Mouse (Mus musculus): ENCODE measurements around the gene Tmem208.

GRCm38 (mm10) chr8:105308428-105308827, 17.7 kb upstream of the Tmem208 start:
- no peak for TF ChIP-seq POLR2A (IDR thresholded peaks at IDR 0.05; ENCODE audit: control insufficient read depth in 1 of 2, insufficient read depth in 1 of 2, low read depth in 1 of 2, low read length in 2 of 2, poor library complexity in 1 of 2)
- no peak for TF ChIP-seq CTCF (IDR thresholded peaks at IDR 0.05 in 2 of 3, conservative IDR thresholded peaks at IDR 0.05 in 1 of 3; ENCODE audit: control insufficient read depth in 1 of 3, insufficient read depth in 1 of 3, low read depth in 2 of 3, low read length in 3 of 3, poor library complexity in 1 of 3, severe bottlenecking in 1 of 3)
- no peak for TF ChIP-seq EP300 (IDR thresholded peaks at IDR 0.05; ENCODE audit: low read depth in 1 of 2, low read length in 2 of 2)
- no peak for TF ChIP-seq USF1 (IDR thresholded peaks at IDR 0.05; ENCODE audit: low read depth, low read length)
- no peak for TF ChIP-seq SMC3 (IDR thresholded peaks at IDR 0.05; ENCODE audit: low read depth, low read length)
- TF ChIP-seq JUND (IDR thresholded peaks at IDR 0.05; ENCODE audit: low read depth, low read length) = no peak
